Mouse (Mus musculus) adrenal gland, adult 8-10 months (tissue): ENCODE measurements around the gene Zfp644. TPM values are rescaled to one million over a fixed set of nuclear protein-coding genes. Genes with fewer than 3 reads are reported as not detected.
"Not testable (repeated sequence)": the region's sequence is repeated elsewhere in the genome, so short reads cannot be mapped to it uniquely, and the experiment has no call there.

Experiments used
- DNase-seq: peaks from one replicate; pipeline ENCODE4 v3.0.0; 2022
- total RNA-seq, 4 experiments: library from RNA; stranded (reverse); gene quantifications; 2 replicates each; pipeline ENCODE4 v1.2.4; 2022

The Zfp644 gene
- 10 to 100 TPM; 53.2 to 94.2 (median 70.1) TPM for total RNA-seq

DNA sequence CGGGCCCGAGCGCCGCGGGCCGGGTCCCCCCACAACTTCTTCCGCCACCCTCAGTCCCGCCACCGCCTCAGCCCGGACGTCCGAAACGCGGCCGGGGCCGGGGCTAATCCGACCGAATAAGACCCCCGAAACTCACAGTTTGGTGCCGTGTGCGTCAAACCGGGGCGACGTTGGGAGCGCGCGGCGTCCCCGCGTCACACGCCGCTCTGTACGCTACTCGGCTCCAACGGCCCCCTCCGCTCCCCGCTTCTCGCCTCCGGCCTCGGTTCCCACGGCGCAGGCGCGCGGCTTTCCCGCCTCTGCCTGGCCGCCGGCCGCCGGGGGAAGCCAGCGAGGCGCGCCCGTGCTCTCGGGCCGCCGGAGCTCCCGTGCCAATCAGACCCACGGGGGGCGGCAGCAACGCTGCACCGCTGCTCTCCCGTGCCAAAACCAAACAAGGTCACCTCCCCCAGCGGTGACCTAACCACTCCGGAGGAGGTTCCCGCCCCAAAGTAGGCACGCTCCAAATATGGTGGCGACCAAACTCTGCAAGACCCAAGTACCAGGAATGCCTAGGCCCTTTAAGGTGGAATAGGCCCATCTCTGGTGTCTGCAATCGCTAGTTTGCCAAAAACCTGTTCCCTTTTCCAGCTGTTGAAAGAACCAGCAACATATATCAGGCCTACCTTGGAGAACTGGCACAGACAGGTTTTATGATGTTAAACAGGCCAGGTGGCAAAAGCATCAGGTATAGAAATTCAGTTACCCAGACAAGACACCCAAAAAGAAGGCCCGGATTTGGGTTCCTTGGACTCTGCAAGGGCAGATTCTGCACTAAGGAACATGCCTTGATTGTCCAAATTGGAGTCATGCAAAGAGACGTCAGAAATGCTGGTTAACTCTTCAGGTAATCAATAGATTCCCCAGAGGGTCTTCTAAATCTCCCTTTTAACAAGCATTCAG, at the start of gene Zfp644:
Zfp644 (minus strand) TSS at position 892 of the 942 bp plus-strand sequence.
- DNase-seq: peak; percentile 80

DNA sequence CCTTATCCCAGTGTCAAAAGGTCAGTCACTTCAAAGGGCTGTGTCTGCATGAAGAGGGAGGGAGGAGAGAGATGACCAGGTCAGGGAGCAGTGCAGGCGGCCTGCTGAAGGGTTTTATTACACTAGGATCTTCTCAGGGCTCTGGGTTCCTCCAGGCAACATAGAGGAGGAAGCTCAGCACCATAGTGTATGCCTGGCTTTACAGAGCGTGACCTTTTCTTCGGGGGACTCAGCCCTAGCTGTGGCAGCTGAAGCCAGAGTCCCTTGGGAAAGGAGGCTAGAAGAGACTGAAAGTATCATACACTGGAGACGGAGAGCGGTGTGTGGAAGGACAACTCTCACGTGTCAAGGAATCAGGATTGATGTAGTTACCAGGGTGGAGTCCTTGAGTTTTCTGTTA, 42.6 kb upstream of the Zfp644 start:
- no peak for DNase-seq

DNA sequence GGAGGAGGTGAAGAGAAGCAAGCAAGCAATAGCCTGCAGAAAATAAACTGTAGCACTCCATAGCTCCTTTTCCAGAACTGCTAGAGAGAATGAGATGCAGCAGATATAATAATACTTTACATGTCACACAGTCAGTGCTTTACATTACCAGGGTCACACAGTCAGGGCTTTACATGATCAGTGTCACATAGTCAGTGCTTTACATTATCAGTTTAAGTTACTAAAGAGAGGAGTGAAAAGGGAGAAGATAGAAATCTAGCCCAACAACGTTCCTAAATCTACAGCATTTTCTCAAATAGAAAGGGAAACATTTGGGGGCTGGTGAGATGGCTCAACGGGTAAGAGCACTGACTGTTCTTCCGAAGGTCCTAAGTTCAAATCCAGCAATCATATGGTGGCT, 26.4 kb upstream of the Zfp644 start:
- DNase-seq: no peak

DNA sequence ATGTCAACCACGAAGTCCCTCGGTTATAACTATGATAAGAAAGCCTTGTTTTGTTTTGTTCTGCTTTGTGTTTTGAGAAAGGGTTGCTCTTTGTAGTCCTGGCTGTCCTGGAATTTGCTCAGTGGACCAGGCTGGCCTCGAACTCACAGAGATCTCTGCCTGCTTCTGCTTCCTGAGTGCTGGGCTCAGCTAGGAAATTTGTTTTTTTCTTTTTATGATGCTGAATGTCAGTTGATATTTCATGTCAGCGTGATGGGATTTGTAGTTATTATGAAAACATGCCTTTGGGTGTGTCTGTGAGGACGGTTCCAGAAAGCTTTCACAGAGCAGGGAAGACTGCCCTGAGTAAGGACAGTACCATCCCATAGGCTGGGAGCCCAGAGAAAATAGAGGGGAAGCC, 25.7 kb upstream of the Zfp644 start:
- DNase-seq: no peak

- no peak for DNase-seq
These were observed 14.8 kb upstream of the Zfp644 start for GRCm38 (mm10) chr5:106711870-106712277.

GRCm38 (mm10) chr5:106711220-106711726, 14.2 kb upstream of the Zfp644 start:
- DNase-seq: no peak

DNA sequence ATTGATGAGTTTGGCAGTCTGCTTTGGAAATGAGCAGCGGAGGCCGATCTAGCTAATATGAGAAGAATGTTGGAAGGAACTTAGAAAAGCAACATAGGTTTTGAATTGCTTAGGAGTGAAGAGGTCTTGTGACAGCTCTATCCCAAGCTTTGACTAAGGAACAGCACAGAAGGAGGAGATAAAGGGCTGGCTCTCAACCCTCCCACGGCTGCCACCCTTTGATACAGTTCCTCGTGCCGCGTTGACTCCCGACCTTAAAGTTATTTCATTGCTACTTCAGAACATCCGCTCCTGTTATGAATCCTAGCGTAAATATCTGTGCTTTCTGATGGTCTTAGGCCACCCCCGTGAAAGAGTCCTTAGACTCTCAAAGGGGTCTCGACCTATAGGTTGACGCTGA, 13.5 kb upstream of the Zfp644 start:
- DNase-seq: no peak

DNA sequence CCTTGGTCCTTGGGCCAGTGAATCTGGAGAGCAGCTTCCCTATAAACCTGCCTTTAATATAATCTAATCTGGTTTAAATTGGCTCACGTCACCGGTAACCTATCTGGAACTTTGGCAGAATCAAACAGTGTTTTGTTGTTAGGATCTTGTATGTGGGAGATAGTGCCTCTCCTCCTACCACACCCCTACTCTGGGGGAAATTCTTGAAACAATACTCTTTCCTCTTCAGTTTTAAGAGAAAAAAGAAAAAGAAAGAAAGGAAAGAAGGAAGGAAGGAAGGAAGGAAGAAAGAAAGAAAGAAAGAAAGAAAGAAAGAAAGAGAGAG, 13.0 kb upstream of the Zfp644 start:
- DNase-seq: no peak

- no peak for DNase-seq
These were observed 12.4 kb upstream of the Zfp644 start for GRCm38 (mm10) chr5:106709388-106710084.

DNA sequence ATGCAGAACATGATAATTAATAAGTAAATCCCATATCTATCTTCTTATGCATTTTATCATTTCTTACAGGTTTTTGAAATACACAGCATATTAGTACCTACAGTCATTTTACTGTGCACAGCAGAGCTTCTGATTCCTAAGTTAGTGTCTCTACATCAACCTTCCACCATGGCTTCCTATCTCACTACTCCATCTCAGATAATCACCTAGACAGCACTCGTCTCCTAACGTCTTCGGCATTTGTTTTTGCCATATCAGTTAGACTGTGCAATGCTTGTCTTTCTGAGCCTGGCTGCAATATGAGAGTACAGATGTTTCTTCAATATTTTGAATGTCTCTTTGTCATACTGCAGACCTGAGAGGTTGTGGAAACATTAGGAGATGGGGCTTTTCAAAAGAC, 9.3 kb upstream of the Zfp644 start:
- no peak for DNase-seq

DNA sequence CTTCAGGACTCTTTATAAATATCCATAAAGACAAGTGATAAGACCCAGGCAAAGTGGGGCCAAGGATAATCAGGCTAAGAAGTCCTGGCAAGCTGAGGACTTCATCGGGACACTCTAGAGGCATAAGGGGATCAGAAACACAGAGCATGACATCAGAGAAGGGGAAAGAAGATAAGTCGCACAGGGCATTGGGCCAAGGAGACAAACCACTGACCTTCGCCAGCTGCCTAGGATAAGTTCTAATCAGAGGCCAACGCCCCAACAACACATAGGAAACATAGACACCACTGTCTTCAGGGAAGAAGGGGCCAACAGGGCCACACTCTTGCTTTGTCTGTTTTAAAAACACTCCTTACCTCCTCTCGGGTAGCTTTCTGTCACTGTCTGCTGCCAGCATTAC, 8.1 kb upstream of the Zfp644 start:
- no peak for DNase-seq

DNA sequence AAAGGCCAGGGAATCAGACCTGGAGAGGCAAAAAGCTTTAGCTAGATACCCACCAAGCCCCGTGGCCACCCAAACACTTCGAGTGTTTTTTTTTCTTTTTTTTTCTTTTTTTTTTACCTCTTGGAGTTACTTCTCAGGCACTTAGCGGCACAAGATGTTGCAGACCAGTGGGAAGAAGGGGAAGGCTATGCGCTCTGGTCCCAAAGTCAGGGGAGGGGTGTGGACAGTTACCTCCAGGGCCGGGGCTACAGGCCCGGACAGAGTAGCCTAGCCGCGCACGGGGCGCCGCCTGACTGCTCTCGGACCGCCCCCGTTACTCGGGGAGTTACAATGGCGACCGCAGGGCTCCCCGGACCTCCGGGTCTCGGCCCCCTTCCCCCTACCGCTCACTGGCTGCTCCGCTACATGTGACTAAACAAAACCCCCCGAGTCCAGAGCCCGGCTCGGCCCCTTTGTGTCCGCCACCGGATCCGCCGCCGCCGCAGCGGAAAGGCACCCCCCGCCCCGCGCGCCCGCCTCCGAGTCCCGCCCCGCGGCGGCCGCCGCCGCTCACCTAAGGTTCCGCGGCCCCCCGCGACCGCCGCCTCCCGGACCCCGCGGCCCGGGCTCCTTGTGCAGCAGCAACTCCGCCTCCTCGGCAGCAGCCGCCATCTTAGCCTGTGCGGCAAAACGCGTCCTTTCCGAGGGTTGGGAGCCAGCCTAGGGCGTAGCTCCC, 1.2 kb downstream of the Zfp644 start:
- peak; percentile 55 for DNase-seq

GRCm38 (mm10) chr5:106695141-106695540, 1.9 kb downstream of the Zfp644 start:
- no peak for DNase-seq

GRCm38 (mm10) chr5:106694683-106695082, 2.4 kb downstream of the Zfp644 start:
- no peak for DNase-seq

GRCm38 (mm10) chr5:106693034-106693433, 4.1 kb downstream of the Zfp644 start:
- no peak for DNase-seq

GRCm38 (mm10) chr5:106680636-106681458, 16.2 kb downstream of the Zfp644 start:
- DNase-seq: no peak

GRCm38 (mm10) chr5:106679659-106680058, 17.4 kb downstream of the Zfp644 start:
- DNase-seq: no peak

DNA sequence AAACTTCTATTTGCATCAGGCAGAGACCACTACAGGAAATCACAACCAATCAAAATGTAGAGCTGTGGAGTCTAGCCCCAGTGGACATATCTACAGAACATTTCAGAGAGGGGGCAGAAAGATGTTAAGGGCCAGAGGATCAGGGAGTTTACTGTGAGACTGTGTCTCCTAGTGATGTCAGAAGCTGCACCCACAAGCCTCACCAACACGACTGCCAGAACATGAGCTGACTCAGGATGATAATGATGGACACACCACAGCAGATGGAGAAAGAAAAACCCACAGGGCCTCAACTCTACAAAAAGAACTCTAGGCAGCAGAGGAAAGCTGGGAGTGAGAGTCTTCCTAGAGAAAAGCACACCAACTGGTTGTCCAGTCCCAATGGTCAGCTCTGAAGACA, 18.3 kb downstream of the Zfp644 start:
- not testable (repeated sequence) for DNase-seq

- DNase-seq: no peak
These were observed 20.3 kb downstream of the Zfp644 start for GRCm38 (mm10) chr5:106676784-106677183.

DNA sequence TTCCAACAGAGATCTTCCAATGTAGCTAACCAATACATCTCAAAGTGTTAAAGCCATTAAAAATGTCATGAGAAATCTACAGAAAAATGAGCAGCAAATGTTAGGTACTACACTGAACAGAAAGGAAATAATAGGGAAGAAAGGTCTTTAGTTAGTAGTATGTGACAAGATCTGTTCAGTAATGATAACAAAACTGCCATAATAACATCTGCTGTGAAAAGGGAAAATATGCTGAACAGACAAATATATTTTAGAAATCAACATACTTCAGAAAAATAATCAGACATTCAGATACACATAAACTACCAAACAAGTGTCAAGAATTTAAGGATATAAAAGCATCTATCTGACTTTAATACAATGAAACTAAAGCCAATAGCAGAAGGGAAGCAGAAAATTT, 24.5 kb downstream of the Zfp644 start:
- no peak for DNase-seq

GRCm38 (mm10) chr5:106671893-106672292, 25.2 kb downstream of the Zfp644 start:
- no peak for DNase-seq

DNA sequence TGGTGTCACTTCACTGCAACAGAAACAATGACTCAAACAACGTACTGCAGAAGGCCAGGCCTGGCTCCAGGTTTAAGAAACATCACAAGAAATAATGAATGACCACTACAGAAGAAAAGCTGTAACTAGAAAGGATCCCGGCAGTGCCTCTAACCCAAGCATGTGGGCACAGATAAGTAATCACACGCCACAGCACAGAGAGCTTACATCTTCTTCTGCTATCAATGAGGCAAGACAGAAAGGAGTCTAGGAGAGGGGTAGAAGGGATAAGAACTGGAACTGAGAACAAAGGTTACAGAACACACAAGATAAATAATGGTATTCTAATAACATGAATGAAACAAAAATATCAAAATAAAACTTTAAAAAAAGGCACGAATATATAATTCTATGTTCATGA, 32.2 kb downstream of the Zfp644 start:
- no peak for DNase-seq
